Mouse (Mus musculus) thymus, postnatal 36 days (tissue): ENCODE results near the gene Gm20388.

Experiments
- DNase-seq, 2 experiments: peaks; one replicate each; pipeline ENCODE4 v3.0.0; 2022; ENCODE audit warnings: mixed read lengths in 2 of 2

The Gm20388 gene

GRCm38 (mm10) chr8:120014267-120015023, 103.8 kb downstream of the Gm20388 start:
- no peak for DNase-seq

- no peak for DNase-seq
Measured at GRCm38 (mm10) chr8:120015916-120016315, 105.3 kb downstream of the Gm20388 start.

- no peak for DNase-seq
Measured at GRCm38 (mm10) chr8:120016424-120016823, 105.8 kb downstream of the Gm20388 start.

- no peak for DNase-seq
Measured at GRCm38 (mm10) chr8:120017349-120017748, 106.7 kb downstream of the Gm20388 start.

- no peak for DNase-seq
Measured at GRCm38 (mm10) chr8:120017786-120018185, 107.1 kb downstream of the Gm20388 start.

- DNase-seq = no peak
Measured at GRCm38 (mm10) chr8:120018379-120018778, 107.7 kb downstream of the Gm20388 start.

GRCm38 (mm10) chr8:120019297-120019696, 108.7 kb downstream of the Gm20388 start:
- DNase-seq = no peak

GRCm38 (mm10) chr8:120020298-120020697, 109.7 kb downstream of the Gm20388 start:
- no peak for DNase-seq

GRCm38 (mm10) chr8:120026199-120026598, 115.6 kb downstream of the Gm20388 start:
- DNase-seq = no peak

GRCm38 (mm10) chr8:120026991-120027390, 116.3 kb downstream of the Gm20388 start:
- DNase-seq = no peak

- no peak for DNase-seq
Measured at GRCm38 (mm10) chr8:120030447-120030846, 119.8 kb downstream of the Gm20388 start.

GRCm38 (mm10) chr8:120032549-120033208, 122.0 kb downstream of the Gm20388 start:
- peak; percentile 78 to 88 for DNase-seq

GRCm38 (mm10) chr8:120034471-120034870, 123.8 kb downstream of the Gm20388 start:
- no peak for DNase-seq

GRCm38 (mm10) chr8:120036111-120036510, 125.5 kb downstream of the Gm20388 start:
- no peak for DNase-seq

- no peak for DNase-seq
Measured at GRCm38 (mm10) chr8:120036578-120036977, 125.9 kb downstream of the Gm20388 start.

- no peak for DNase-seq
Measured at GRCm38 (mm10) chr8:120037199-120037598, 126.6 kb downstream of the Gm20388 start.

- DNase-seq = no peak
Measured at GRCm38 (mm10) chr8:120037611-120038010, 127.0 kb downstream of the Gm20388 start.

GRCm38 (mm10) chr8:120038741-120039140, 128.1 kb downstream of the Gm20388 start:
- no peak for DNase-seq

GRCm38 (mm10) chr8:120039313-120039919, 128.8 kb downstream of the Gm20388 start:
- DNase-seq = no peak

GRCm38 (mm10) chr8:120040861-120041260, 130.2 kb downstream of the Gm20388 start:
- DNase-seq = peak; percentile 22 to 45

GRCm38 (mm10) chr8:120042542-120043312, 132.1 kb downstream of the Gm20388 start:
- DNase-seq = no peak

- DNase-seq = no peak
Measured at GRCm38 (mm10) chr8:120044907-120045306, 134.3 kb downstream of the Gm20388 start.

- DNase-seq = no peak
Measured at GRCm38 (mm10) chr8:120045471-120045870, 134.8 kb downstream of the Gm20388 start.
